Mouse (Mus musculus) liver, adult 2 months (tissue): Measurements from ENCODE around the gene Sh3d21.

Experiments used
- CTCF ChIP-seq: fragments of 200-500 bp; IDR thresholded peaks from 2 replicates; pipeline ENCODE4 v1.5.1; 2011; ENCODE audit warnings: low read depth, low read length, control low read depth
- POLR2A ChIP-seq: fragments of 200-500 bp; IDR thresholded peaks from 2 replicates; pipeline ENCODE4 v1.6.1; 2011; ENCODE audit warnings: low read length, control low read depth; ENCODE audit not compliant: insufficient read depth; ENCODE audit errors: extremely low read depth

- no peak for TF ChIP-seq CTCF
- no peak for TF ChIP-seq POLR2A
These were observed 13.5 kb downstream of the Sh3d21 start for GRCm38 (mm10) chr4:126149798-126150197.
